Mouse (Mus musculus): Measurements from ENCODE around the gene Yaf2. TPM values are rescaled to one million over a fixed set of nuclear protein-coding genes. Genes with fewer than 3 reads are reported as not detected.
A peak's percentile ranks its signal among the peaks of the same experiment; 100 is the strongest.

Gene Yaf2
- polyA plus RNA-seq, 1 experiment: 47.3 TPM

GRCm38 (mm10) chr15:93287628-93288027, 49.1 kb downstream of the Yaf2 start:
- no peak for DNase-seq (ENCODE audit: low spot score)

- no peak for DNase-seq (ENCODE audit: low spot score)
Measured at GRCm38 (mm10) chr15:93285244-93285643, 51.5 kb downstream of the Yaf2 start.

GRCm38 (mm10) chr15:93284326-93284725, 52.4 kb downstream of the Yaf2 start:
- no peak for DNase-seq (ENCODE audit: low spot score)

GRCm38 (mm10) chr15:93283349-93283748, 53.4 kb downstream of the Yaf2 start:
- DNase-seq (ENCODE audit: low spot score): no peak

GRCm38 (mm10) chr15:93276276-93276675, 60.5 kb downstream of the Yaf2 start:
- no peak for DNase-seq (ENCODE audit: low spot score)

- no peak for DNase-seq (ENCODE audit: low spot score)
Measured at GRCm38 (mm10) chr15:93275623-93276022, 61.1 kb downstream of the Yaf2 start.

- peak; percentile 98 for DNase-seq (ENCODE audit: low spot score)
Measured at GRCm38 (mm10) chr15:93274679-93275583, 61.8 kb downstream of the Yaf2 start, which contains the start of gene Gxylt1. Gene Gxylt1, minus strand, starts transcription at chr15:93275179.

GRCm38 (mm10) chr15:93273788-93274678, 62.7 kb downstream of the Yaf2 start:
- no peak for DNase-seq (ENCODE audit: low spot score)

GRCm38 (mm10) chr15:93272948-93273347, 63.8 kb downstream of the Yaf2 start:
- no peak for DNase-seq (ENCODE audit: low spot score)

GRCm38 (mm10) chr15:93270289-93270855, 66.4 kb downstream of the Yaf2 start:
- DNase-seq (ENCODE audit: low spot score): no peak

- no peak for DNase-seq (ENCODE audit: low spot score)
Measured at GRCm38 (mm10) chr15:93269572-93269971, 67.2 kb downstream of the Yaf2 start.

- no peak for DNase-seq (ENCODE audit: low spot score)
Measured at GRCm38 (mm10) chr15:93268001-93268400, 68.7 kb downstream of the Yaf2 start.

- DNase-seq (ENCODE audit: low spot score): no peak
Measured at GRCm38 (mm10) chr15:93267479-93267878, 69.3 kb downstream of the Yaf2 start.

GRCm38 (mm10) chr15:93266361-93266760, 70.4 kb downstream of the Yaf2 start:
- no peak for DNase-seq (ENCODE audit: low spot score)

- no peak for DNase-seq (ENCODE audit: low spot score)
Measured at GRCm38 (mm10) chr15:93265728-93266127, 71.0 kb downstream of the Yaf2 start.

GRCm38 (mm10) chr15:93265231-93265630, 71.5 kb downstream of the Yaf2 start:
- DNase-seq (ENCODE audit: low spot score): no peak

- DNase-seq (ENCODE audit: low spot score): no peak
Measured at GRCm38 (mm10) chr15:93264221-93264620, 72.5 kb downstream of the Yaf2 start.

GRCm38 (mm10) chr15:93263566-93263965, 73.2 kb downstream of the Yaf2 start:
- DNase-seq (ENCODE audit: low spot score): no peak

- DNase-seq (ENCODE audit: low spot score): no peak
Measured at GRCm38 (mm10) chr15:93262818-93263217, 73.9 kb downstream of the Yaf2 start.

GRCm38 (mm10) chr15:93262274-93262673, 74.5 kb downstream of the Yaf2 start:
- DNase-seq (ENCODE audit: low spot score): no peak

- DNase-seq (ENCODE audit: low spot score): no peak
Measured at GRCm38 (mm10) chr15:93259933-93260332, 76.8 kb downstream of the Yaf2 start.

- DNase-seq (ENCODE audit: low spot score): no peak
Measured at GRCm38 (mm10) chr15:93255295-93255694, 81.4 kb downstream of the Yaf2 start.
